9 mouse cellular contexts compared by ENCODE assay signal in genomic region chr9:57565741-57566221, GRCm38 (mm10). TPM values are rescaled to one million over a fixed set of nuclear protein-coding genes. Genes with fewer than 3 reads are reported as not detected.
A peak's percentile ranks its signal among the peaks of the same experiment; 100 is the strongest.
DNase-seq lines count a peak whose midpoint lies in the region; ATAC-seq and TF ChIP-seq lines count a peak whose summit lies in the region.
"Had no signal": no experiment of that assay in that cellular context is flagged by ENCODE, and none has a peak within 500 bp of the region (broad histone marks: within the 10 kb centered on the region; RNA-seq: fewer than 3 reads in every experiment).

No protein-coding gene starts in this region.

- H3K27ac ChIP-seq in liver, postnatal 0 days (ENCODE audit: low read depth): peak overlapping the region; percentile 65; the same call in 1 of the 2 replicates
- no peak overlapping the region for H3K27ac ChIP-seq in liver, embryonic 11.5 days (ENCODE audit: low read depth, low read length)
- peak overlapping the region; percentile 43; the same call in 1 of the 2 replicates for H3K27ac ChIP-seq in kidney, embryonic 14.5 days (ENCODE audit: low read depth, low read length)
- H3K27ac ChIP-seq in limb, embryonic 15.5 days: peak overlapping the region; percentile 83

- 40% methylated on average over 10 of the region's 10 CpGs for WGBS in liver, postnatal 0 days (ENCODE audit: insufficient replicate concordance)
- WGBS in liver, embryonic 11.5 days: 56% methylated on average over 10 of the region's 10 CpGs
- WGBS in kidney, embryonic 14.5 days: 42% methylated on average over 10 of the region's 10 CpGs
- 19% methylated on average over 10 of the region's 10 CpGs for WGBS in limb, embryonic 15.5 days

- ATAC-seq in liver, postnatal 0 days: no peak
- ATAC-seq in liver, embryonic 11.5 days (replicated peaks; ENCODE audit: low FRiP score): no peak
- ATAC-seq in kidney, embryonic 14.5 days (ENCODE audit: low FRiP score, low TSS enrichment): no peak
- ATAC-seq in limb, embryonic 15.5 days (ENCODE audit: insufficient number of reproducible peaks, low FRiP score, low TSS enrichment, low read depth): peak; percentile 67
- no peak for ATAC-seq in erythroblast, adult 5-6 weeks (replicated peaks; ENCODE audit: low FRiP score, poor library complexity, severe bottlenecking)

- peak overlapping the region; percentile 42; the same call in 1 of the 2 replicates for H3K4me2 ChIP-seq in liver, postnatal 0 days (ENCODE audit: low read depth, low read length)
- H3K4me2 ChIP-seq in liver, embryonic 11.5 days: no peak overlapping the region
- H3K4me2 ChIP-seq in kidney, embryonic 14.5 days (replicated peaks; ENCODE audit: low read depth, low read length): no peak overlapping the region
- 0 out of 2 replicates have a peak overlapping the region, but pooled peaks have one; percentile 24 for H3K4me2 ChIP-seq in limb, embryonic 15.5 days

- no peak for TF ChIP-seq CTCF in liver, postnatal 0 days (IDR thresholded peaks at IDR 0.05; ENCODE audit: low read depth)

- H3K4me1 ChIP-seq in liver, postnatal 0 days (ENCODE audit: insufficient read depth): peaks cover 27% of the 10 kb centered on the region
- peaks cover 14% of the 10 kb centered on the region for H3K4me1 ChIP-seq in liver, embryonic 11.5 days (replicated peaks; ENCODE audit: control insufficient read depth, insufficient read depth, low read length)
- peaks cover 22% of the 10 kb centered on the region for H3K4me1 ChIP-seq in kidney, embryonic 14.5 days (ENCODE audit: control insufficient read depth, insufficient read depth, low read length)
- H3K4me1 ChIP-seq in limb, embryonic 15.5 days: peaks cover 47% of the 10 kb centered on the region

- no peaks in the 10 kb centered on the region for H3K27me3 ChIP-seq in liver, postnatal 0 days (ENCODE audit: insufficient read depth, low read length)
- H3K27me3 ChIP-seq in liver, embryonic 11.5 days (replicated peaks; ENCODE audit: control insufficient read depth, insufficient read depth, low read length): no peaks in the 10 kb centered on the region
- H3K27me3 ChIP-seq in kidney, embryonic 14.5 days (ENCODE audit: control insufficient read depth, insufficient read depth, low read length): no peaks in the 10 kb centered on the region
- H3K27me3 ChIP-seq in limb, embryonic 15.5 days: no peaks in the 10 kb centered on the region

- H3K4me3 ChIP-seq in liver, postnatal 0 days (ENCODE audit: low read depth, low read length): no peak overlapping the region
- no peak overlapping the region for H3K4me3 ChIP-seq in liver, embryonic 11.5 days (ENCODE audit: low read depth, low read length)
- no peak overlapping the region for H3K4me3 ChIP-seq in kidney, embryonic 14.5 days (ENCODE audit: low read length)
- H3K4me3 ChIP-seq in limb, embryonic 15.5 days: no peak overlapping the region

- H3K9me3 ChIP-seq in liver, postnatal 0 days (ENCODE audit: low read length): no peaks in the 10 kb centered on the region
- no peaks in the 10 kb centered on the region for H3K9me3 ChIP-seq in liver, embryonic 11.5 days (ENCODE audit: control insufficient read depth, low read length)
- H3K9me3 ChIP-seq in kidney, embryonic 14.5 days (ENCODE audit: control insufficient read depth, low read length): no peaks in the 10 kb centered on the region
- no peaks in the 10 kb centered on the region for H3K9me3 ChIP-seq in limb, embryonic 15.5 days

- TF ChIP-seq EP300 in liver, postnatal 0 days (IDR thresholded peaks at IDR 0.05; ENCODE audit: low read depth): no peak

- H3K36me3 ChIP-seq in liver, postnatal 0 days (replicated peaks; ENCODE audit: insufficient read depth, low read length): peaks cover 21% of the 10 kb centered on the region
- H3K36me3 ChIP-seq in liver, embryonic 11.5 days (ENCODE audit: control insufficient read depth, insufficient read depth, low read length): peaks cover 9% of the 10 kb centered on the region; the same call in 1 of the 2 replicates
- peaks cover 12% of the 10 kb centered on the region; the same call in 1 of the 2 replicates for H3K36me3 ChIP-seq in kidney, embryonic 14.5 days (ENCODE audit: control insufficient read depth, insufficient read depth, low read length)
- H3K36me3 ChIP-seq in limb, embryonic 15.5 days: peaks cover 26% of the 10 kb centered on the region

- no peak overlapping the region for H3K9ac ChIP-seq in liver, postnatal 0 days (replicated peaks)
- no peak overlapping the region for H3K9ac ChIP-seq in liver, embryonic 11.5 days (ENCODE audit: low read depth, low read length)
- no peak overlapping the region for H3K9ac ChIP-seq in kidney, embryonic 14.5 days (ENCODE audit: low read depth, low read length)
- no peak overlapping the region for H3K9ac ChIP-seq in limb, embryonic 15.5 days

- DNase-seq in liver, postnatal 0 days: peak; percentile 49
- DNase-seq in liver, embryonic 11.5 days (ENCODE audit: low spot score): no peak
- DNase-seq in gastrocnemius, postnatal 25 days: peak; percentile 54
- DNase-seq in right cerebral cortex, postnatal 10 days (ENCODE audit: low spot score in 2 of 2): peak; percentile 87 to 90
- DNase-seq in spleen, postnatal 14 days (ENCODE audit: low spot score in 2 of 2): no peak

RNA-seq across cellular contexts. Expression of gene Scamp2, which starts 5.0 kb away (rescaled TPM):
- 29.6 and 31.2 TPM in 2 replicates for polyA plus RNA-seq in liver, postnatal 0 days (2015; fragmentation: Nextera tagmentation; extraction: Ambion mirVana)
- polyA plus RNA-seq in liver, embryonic 11.5 days (2014; fragmentation: Nextera tagmentation; extraction: Ambion mirVana): 47.6 and 50.3 TPM in 2 replicates
- 10 to 100 TPM; 31.3 to 36.9 TPM for total RNA-seq in gastrocnemius, postnatal 25 days (2021)
- 69.2 and 71.4 TPM in 2 replicates for polyA plus RNA-seq in kidney, embryonic 14.5 days (2014; fragmentation: Nextera tagmentation; extraction: Ambion mirVana)
- polyA plus RNA-seq in limb, embryonic 15.5 days (2015; fragmentation: Nextera tagmentation; extraction: Ambion mirVana): 86.4 and 94.3 TPM in 2 replicates
- total RNA-seq in erythroblast, adult 5-6 weeks (2015; ENCODE audit: low replicate concordance): 25.4 and 27.0 TPM in 2 replicates
- 13.1 and 13.7 TPM in 2 replicates for total RNA-seq in erythroblast, adult 5-6 weeks (2017; ENCODE audit: low replicate concordance)

RNA-seq across cellular contexts. Expression of gene Mpi, which starts 13.2 kb away (rescaled TPM):
- polyA plus RNA-seq in liver, postnatal 0 days (2015; fragmentation: Nextera tagmentation; extraction: Ambion mirVana): 7.3 and 8.2 TPM in 2 replicates
- 25.8 and 28.0 TPM in 2 replicates for polyA plus RNA-seq in liver, embryonic 11.5 days (2014; fragmentation: Nextera tagmentation; extraction: Ambion mirVana)
- total RNA-seq in gastrocnemius, postnatal 25 days (2021): 10 to 100 TPM; 75.1 to 87.6 TPM
- 36.5 and 37.7 TPM in 2 replicates for polyA plus RNA-seq in kidney, embryonic 14.5 days (2014; fragmentation: Nextera tagmentation; extraction: Ambion mirVana)
- 37.9 and 49.8 TPM in 2 replicates for polyA plus RNA-seq in limb, embryonic 15.5 days (2015; fragmentation: Nextera tagmentation; extraction: Ambion mirVana)
- total RNA-seq in erythroblast, adult 5-6 weeks (2015; ENCODE audit: low replicate concordance): 2.7 and 12.9 TPM in 2 replicates
- 2.8 and 5.9 TPM in 2 replicates for total RNA-seq in erythroblast, adult 5-6 weeks (2017; ENCODE audit: low replicate concordance)

RNA-seq across cellular contexts. Expression of gene Ulk3, which starts 23.5 kb away (rescaled TPM):
- 3.6 and 3.7 TPM in 2 replicates for polyA plus RNA-seq in liver, postnatal 0 days (2015; fragmentation: Nextera tagmentation; extraction: Ambion mirVana)
- 8.4 and 11.6 TPM in 2 replicates for polyA plus RNA-seq in liver, embryonic 11.5 days (2014; fragmentation: Nextera tagmentation; extraction: Ambion mirVana)
- total RNA-seq in gastrocnemius, postnatal 25 days (2021): 1 to 10 TPM; 3.8 to 4.0 TPM
- 5.4 and 13.7 TPM in 2 replicates for polyA plus RNA-seq in kidney, embryonic 14.5 days (2014; fragmentation: Nextera tagmentation; extraction: Ambion mirVana)
- polyA plus RNA-seq in limb, embryonic 15.5 days (2015; fragmentation: Nextera tagmentation; extraction: Ambion mirVana): 21.2 and 23.2 TPM in 2 replicates
- total RNA-seq in erythroblast, adult 5-6 weeks (2015; ENCODE audit: low replicate concordance): 1.5 TPM in 1 of 2 replicates, not detected in the other
- 0.28 TPM in 1 of 2 replicates, not detected in the other for total RNA-seq in erythroblast, adult 5-6 weeks (2017; ENCODE audit: low replicate concordance)

RNA-seq across cellular contexts. Expression of gene Fam219b, which starts 28.5 kb away (rescaled TPM):
- 4.6 and 5.1 TPM in 2 replicates for polyA plus RNA-seq in liver, postnatal 0 days (2015; fragmentation: Nextera tagmentation; extraction: Ambion mirVana)
- 14.8 and 15.7 TPM in 2 replicates for polyA plus RNA-seq in liver, embryonic 11.5 days (2014; fragmentation: Nextera tagmentation; extraction: Ambion mirVana)
- total RNA-seq in gastrocnemius, postnatal 25 days (2021): 1 to 10 TPM; 3.3 to 5.6 TPM
- 13.3 and 19.7 TPM in 2 replicates for polyA plus RNA-seq in kidney, embryonic 14.5 days (2014; fragmentation: Nextera tagmentation; extraction: Ambion mirVana)
- polyA plus RNA-seq in limb, embryonic 15.5 days (2015; fragmentation: Nextera tagmentation; extraction: Ambion mirVana): 26.8 and 27.5 TPM in 2 replicates
- 0.19 and 0.42 TPM in 2 replicates for total RNA-seq in erythroblast, adult 5-6 weeks (2015; ENCODE audit: low replicate concordance)
- total RNA-seq in erythroblast, adult 5-6 weeks (2017; ENCODE audit: low replicate concordance): 4.2 and 4.7 TPM in 2 replicates

RNA-seq across cellular contexts. Expression of gene Cplx3, which starts 40.3 kb away (rescaled TPM):
- polyA plus RNA-seq in liver, postnatal 0 days (2015; fragmentation: Nextera tagmentation; extraction: Ambion mirVana): not detected in 2 replicates
- not detected in 2 replicates for polyA plus RNA-seq in liver, embryonic 11.5 days (2014; fragmentation: Nextera tagmentation; extraction: Ambion mirVana)
- total RNA-seq in gastrocnemius, postnatal 25 days (2021): not detected
- polyA plus RNA-seq in kidney, embryonic 14.5 days (2014; fragmentation: Nextera tagmentation; extraction: Ambion mirVana): not detected in 2 replicates
- 0.36 TPM in 1 of 2 replicates, not detected in the other for polyA plus RNA-seq in limb, embryonic 15.5 days (2015; fragmentation: Nextera tagmentation; extraction: Ambion mirVana)
- total RNA-seq in erythroblast, adult 5-6 weeks (2015; ENCODE audit: low replicate concordance): not detected in 2 replicates
- total RNA-seq in erythroblast, adult 5-6 weeks (2017; ENCODE audit: low replicate concordance): 0.34 TPM in 1 of 2 replicates, not detected in the other
- total RNA-seq: heart, postnatal 36 days had no signal

Comparison
In these comparisons a context has a peak if more than half of its experiments do, and no peak if none do; other contexts are left out.
1. DNase-seq: peak in liver, postnatal 0 days (single experiment), gastrocnemius, postnatal 25 days (single experiment) and right cerebral cortex, postnatal 10 days (2 of 2); none in liver, embryonic 11.5 days (single experiment) and spleen, postnatal 14 days (0 of 2).
2. H3K4me2 ChIP-seq: peak in liver, postnatal 0 days (single experiment) and limb, embryonic 15.5 days (single experiment); none in liver, embryonic 11.5 days (single experiment) and kidney, embryonic 14.5 days (single experiment).